Mouse (Mus musculus): ENCODE results near the gene Gm10972. TPM values are rescaled to one million over a fixed set of nuclear protein-coding genes. Genes with fewer than 3 reads are reported as not detected.
"Not testable (repeated sequence)": the region's sequence is repeated elsewhere in the genome, so short reads cannot be mapped to it uniquely, and the experiment has no call there.

The Gm10972 gene
- total and polyA plus RNA-seq, 2 experiments from 2014 or later = not detected

GRCm38 (mm10) chr3:94648755-94649590 is 6.1 kb downstream of the Gm10972 start:
- no peaks in the 10 kb centered on the region for H3K9me3 ChIP-seq (replicated peaks; ENCODE audit: control insufficient read depth, low read length)
- H3K9ac ChIP-seq (replicated peaks; ENCODE audit: low read depth, low read length) = no peak overlapping the region
- peak; percentile 60 for ATAC-seq (ENCODE audit: insufficient read depth, low read depth)
- H3K4me2 ChIP-seq (ENCODE audit: low read depth, low read length) = no peak overlapping the region
- no peak overlapping the region for H3K27ac ChIP-seq (ENCODE audit: low read depth)
- H3K4me3 ChIP-seq (ENCODE audit: low read depth, low read length) = no peak overlapping the region
- 25% methylated on average over 6 of the region's 6 CpGs for WGBS
- H3K4me1 ChIP-seq (ENCODE audit: control insufficient read depth, insufficient read depth) = peaks cover 5% of the 10 kb centered on the region; the same call in 1 of the 2 replicates
- DNase-seq (ENCODE audit: low spot score) = peak; percentile 50
- H3K36me3 ChIP-seq (replicated peaks; ENCODE audit: control insufficient read depth, insufficient read depth, low read length) = no peaks in the 10 kb centered on the region
- TF ChIP-seq CTCF (IDR thresholded peaks at IDR 0.05; ENCODE audit: low read depth) (no peak), EP300 (IDR thresholded peaks at IDR 0.05; ENCODE audit: low read depth) (no peak)
- no peaks in the 10 kb centered on the region for H3K27me3 ChIP-seq (ENCODE audit: control insufficient read depth, insufficient read depth, low read length)

GRCm38 (mm10) chr3:94650409-94650808 is 7.5 kb downstream of the Gm10972 start:
- Histone ChIP-seq H3K27me3 (ENCODE audit: control insufficient read depth, insufficient read depth, low read length) (no peaks in the 10 kb centered on the region), H3K36me3 (replicated peaks; ENCODE audit: control insufficient read depth, insufficient read depth, low read length) (no peaks in the 10 kb centered on the region), H3K9ac (replicated peaks; ENCODE audit: low read depth, low read length) (no peak overlapping the region), H3K4me1 (ENCODE audit: control insufficient read depth, insufficient read depth) (peaks cover 5% of the 10 kb centered on the region; the same call in 1 of the 2 replicates), H3K9me3 (replicated peaks; ENCODE audit: control insufficient read depth, low read length) (no peaks in the 10 kb centered on the region), H3K4me2 (ENCODE audit: low read depth, low read length) (no peak overlapping the region), H3K27ac (ENCODE audit: low read depth) (no peak overlapping the region), H3K4me3 (ENCODE audit: low read depth, low read length) (no peak overlapping the region)
- no peak for ATAC-seq (ENCODE audit: insufficient read depth, low read depth)
- DNase-seq (ENCODE audit: low spot score) = no peak
- no peak for TF ChIP-seq CTCF (IDR thresholded peaks at IDR 0.05; ENCODE audit: low read depth)
- TF ChIP-seq EP300 (IDR thresholded peaks at IDR 0.05; ENCODE audit: low read depth) = no peak
- 74% methylated on average over 7 of the region's 7 CpGs for WGBS

GRCm38 (mm10) chr3:94653967-94654366 is 11.1 kb downstream of the Gm10972 start:
- not testable (repeated sequence) for H3K4me2 ChIP-seq (ENCODE audit: low read depth, low read length); H3K27me3 ChIP-seq (ENCODE audit: control insufficient read depth, insufficient read depth, low read length); H3K4me1 ChIP-seq (ENCODE audit: control insufficient read depth, insufficient read depth); H3K36me3 ChIP-seq (replicated peaks; ENCODE audit: control insufficient read depth, insufficient read depth, low read length); H3K4me3 ChIP-seq (ENCODE audit: low read depth, low read length); ATAC-seq (ENCODE audit: insufficient read depth, low read depth); DNase-seq (ENCODE audit: low spot score); H3K27ac ChIP-seq (ENCODE audit: low read depth); H3K9ac ChIP-seq (replicated peaks; ENCODE audit: low read depth, low read length); H3K9me3 ChIP-seq (replicated peaks; ENCODE audit: control insufficient read depth, low read length)
- WGBS = 62% methylated on average over 1 of the region's 1 CpGs

- Histone ChIP-seq H3K4me3 (ENCODE audit: low read depth, low read length) (peak overlapping the region; percentile 43), H3K4me2 (ENCODE audit: low read depth, low read length) (peak overlapping the region; percentile 65), H3K9ac (replicated peaks; ENCODE audit: low read depth, low read length) (0 out of 2 replicates have a peak overlapping the region, but pooled peaks have one; percentile 30)
- 5% methylated on average over 19 of the region's 47 CpGs for WGBS
- not testable (repeated sequence) for DNase-seq (ENCODE audit: low spot score); H3K27me3 ChIP-seq (ENCODE audit: control insufficient read depth, insufficient read depth, low read length); H3K27ac ChIP-seq (ENCODE audit: low read depth); H3K9me3 ChIP-seq (replicated peaks; ENCODE audit: control insufficient read depth, low read length); H3K4me1 ChIP-seq (ENCODE audit: control insufficient read depth, insufficient read depth); H3K36me3 ChIP-seq (replicated peaks; ENCODE audit: control insufficient read depth, insufficient read depth, low read length)
- peak; percentile 33 for ATAC-seq (ENCODE audit: insufficient read depth, low read depth)
Observed at GRCm38 (mm10) chr3:94657852-94658739, 15.2 kb downstream of the Gm10972 start.

- peak; percentile 93 for ATAC-seq (ENCODE audit: insufficient read depth, low read depth)
- Histone ChIP-seq H3K4me3 (ENCODE audit: low read depth, low read length) (peak within 1 kb of the TSS; percentile 43), H3K4me2 (ENCODE audit: low read depth, low read length) (peak within 1 kb of the TSS; percentile 65), H3K9ac (replicated peaks; ENCODE audit: low read depth, low read length) (0 out of 2 replicates have a peak within 1 kb of the TSS, but pooled peaks have one; percentile 30)
- not testable (repeated sequence) for H3K27ac ChIP-seq (ENCODE audit: low read depth); H3K9me3 ChIP-seq (replicated peaks; ENCODE audit: control insufficient read depth, low read length); H3K27me3 ChIP-seq (ENCODE audit: control insufficient read depth, insufficient read depth, low read length); H3K36me3 ChIP-seq (replicated peaks; ENCODE audit: control insufficient read depth, insufficient read depth, low read length); DNase-seq (ENCODE audit: low spot score); H3K4me1 ChIP-seq (ENCODE audit: control insufficient read depth, insufficient read depth)
- 0% methylated on average over 18 of the region's 33 CpGs for WGBS
Observed at GRCm38 (mm10) chr3:94658740-94659095, 15.8 kb downstream of the Gm10972 start, which contains the start of gene Tuft1. Gene Tuft1 (minus strand): TSS chr3:94658872.

- ATAC-seq (ENCODE audit: insufficient read depth, low read depth) (peak; percentile 79), DNase-seq (ENCODE audit: low spot score) (peak; percentile 53)
- not testable (repeated sequence) for H3K27me3 ChIP-seq (ENCODE audit: control insufficient read depth, insufficient read depth, low read length); H3K27ac ChIP-seq (ENCODE audit: low read depth); H3K9ac ChIP-seq (replicated peaks; ENCODE audit: low read depth, low read length); H3K9me3 ChIP-seq (replicated peaks; ENCODE audit: control insufficient read depth, low read length); H3K4me1 ChIP-seq (ENCODE audit: control insufficient read depth, insufficient read depth); H3K4me3 ChIP-seq (ENCODE audit: low read depth, low read length); H3K36me3 ChIP-seq (replicated peaks; ENCODE audit: control insufficient read depth, insufficient read depth, low read length)
- WGBS = 28% methylated on average over 8 of the region's 10 CpGs
- H3K4me2 ChIP-seq (ENCODE audit: low read depth, low read length) = peak overlapping the region; percentile 41
Observed at GRCm38 (mm10) chr3:94659142-94659748, 16.3 kb downstream of the Gm10972 start.

GRCm38 (mm10) chr3:94660841-94661240 is 17.9 kb downstream of the Gm10972 start:
- H3K9me3 ChIP-seq (replicated peaks; ENCODE audit: control insufficient read depth, low read length); ATAC-seq (ENCODE audit: insufficient read depth, low read depth); H3K4me1 ChIP-seq (ENCODE audit: control insufficient read depth, insufficient read depth); H3K9ac ChIP-seq (replicated peaks; ENCODE audit: low read depth, low read length); H3K27ac ChIP-seq (ENCODE audit: low read depth); H3K27me3 ChIP-seq (ENCODE audit: control insufficient read depth, insufficient read depth, low read length); DNase-seq (ENCODE audit: low spot score); H3K36me3 ChIP-seq (replicated peaks; ENCODE audit: control insufficient read depth, insufficient read depth, low read length); H3K4me2 ChIP-seq (ENCODE audit: low read depth, low read length); H3K4me3 ChIP-seq (ENCODE audit: low read depth, low read length): not testable (repeated sequence)
- WGBS = 98% methylated on average over 2 of the region's 2 CpGs

All from heart, postnatal 0 days (tissue).